Mouse (Mus musculus) natural killer cell, adult 2 months (primary cell): Measurements from ENCODE around the gene Lrrc52.

ENCODE experiments used
- DNase-seq, 2 experiments: peaks; one replicate each; pipeline ENCODE4 v3.0.0; 2022; ENCODE audit warnings: low spot score in 2 of 2

The Lrrc52 gene

DNA sequence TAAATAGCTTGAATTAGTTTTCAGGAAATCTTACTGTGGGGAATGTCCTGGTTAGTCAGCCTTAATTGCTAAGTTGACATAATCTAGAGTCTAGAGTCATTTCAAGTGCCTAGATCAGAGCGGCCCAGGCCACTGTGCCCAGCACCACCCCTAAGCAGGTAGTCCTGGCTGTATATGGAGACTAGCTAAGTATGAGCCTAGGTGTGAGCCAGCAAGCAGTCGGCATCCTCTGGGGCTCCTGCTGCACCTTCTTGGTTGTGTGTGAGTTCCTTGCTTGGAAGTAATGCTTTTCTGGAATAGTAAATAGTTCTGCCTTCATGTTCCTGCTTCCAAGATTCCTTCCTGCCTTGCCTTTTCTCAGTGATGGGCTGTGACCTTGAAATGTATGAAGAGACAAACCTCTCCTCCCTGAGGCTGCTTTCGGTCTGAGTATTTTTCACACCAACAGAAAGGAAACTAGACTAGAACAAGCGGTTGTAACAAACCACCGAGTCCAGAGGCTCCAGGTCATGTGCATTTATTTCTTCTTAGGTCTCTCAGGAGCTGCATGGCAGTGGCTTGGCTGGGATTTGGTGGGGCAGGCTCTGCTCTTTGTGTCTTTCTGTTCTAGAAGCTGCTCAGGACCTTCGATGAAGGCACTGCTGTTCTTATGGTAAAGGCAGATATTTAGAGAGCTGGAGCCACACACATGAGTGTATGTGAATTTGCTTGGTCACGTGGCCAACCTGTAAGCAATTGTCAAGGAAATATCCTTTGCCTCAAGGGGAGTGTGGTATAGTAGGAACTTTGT lies 30.2 kb downstream of the Lrrc52 start:
- DNase-seq = no peak

DNA sequence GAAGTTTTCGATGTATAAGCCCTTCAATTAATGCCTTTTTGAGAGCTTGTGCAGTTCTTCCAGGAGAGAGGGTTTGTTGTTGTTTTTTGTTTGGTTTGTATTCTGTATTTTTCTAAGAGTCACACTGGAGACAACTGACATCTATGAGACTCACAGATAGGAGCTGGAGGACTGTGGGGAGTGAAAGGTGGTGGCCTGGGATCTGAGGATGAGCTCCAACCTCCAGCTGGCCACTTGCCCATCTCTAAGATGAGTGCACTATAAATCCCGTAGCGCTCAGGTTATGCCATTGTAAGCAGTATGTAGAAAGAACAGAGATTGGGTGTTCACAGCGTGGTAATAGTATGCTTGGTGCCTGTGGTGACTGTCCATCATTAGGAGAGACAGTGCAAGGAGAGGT lies 31.6 kb downstream of the Lrrc52 start:
- DNase-seq = no peak

DNA sequence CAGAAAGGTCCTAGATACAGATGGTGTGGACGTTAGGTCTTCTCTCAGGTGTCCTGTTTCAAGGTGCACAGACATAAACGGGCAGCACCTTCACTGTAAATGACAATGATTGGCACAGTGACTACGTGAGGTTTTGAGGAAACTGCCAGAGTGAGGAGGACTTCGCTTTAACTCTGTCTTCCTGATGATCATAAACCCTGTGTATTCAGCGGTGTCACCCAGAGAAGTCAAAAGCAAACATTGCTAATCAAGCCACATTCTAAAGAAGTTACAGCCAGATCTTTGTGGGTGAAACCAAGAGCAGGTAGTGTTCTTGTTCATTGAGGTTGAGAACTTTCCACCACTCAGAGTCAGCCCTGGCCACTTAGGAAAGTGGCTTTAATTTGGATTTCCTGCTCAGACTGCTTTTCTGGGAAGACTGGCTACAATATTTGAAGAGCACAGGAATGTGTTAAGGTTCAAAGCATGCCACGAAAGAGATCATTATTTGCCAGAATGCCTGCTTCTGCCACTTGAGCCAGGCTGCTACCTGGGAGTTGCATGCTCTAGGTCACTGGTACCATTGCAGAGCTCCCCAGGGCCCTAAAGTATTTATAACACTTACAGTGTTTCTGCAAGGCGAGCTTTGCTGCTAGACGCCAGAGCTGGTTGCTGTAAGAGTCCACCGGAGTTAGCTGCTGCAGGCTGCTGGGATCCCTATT lies 35.5 kb downstream of the Lrrc52 start:
- no peak for DNase-seq

DNA sequence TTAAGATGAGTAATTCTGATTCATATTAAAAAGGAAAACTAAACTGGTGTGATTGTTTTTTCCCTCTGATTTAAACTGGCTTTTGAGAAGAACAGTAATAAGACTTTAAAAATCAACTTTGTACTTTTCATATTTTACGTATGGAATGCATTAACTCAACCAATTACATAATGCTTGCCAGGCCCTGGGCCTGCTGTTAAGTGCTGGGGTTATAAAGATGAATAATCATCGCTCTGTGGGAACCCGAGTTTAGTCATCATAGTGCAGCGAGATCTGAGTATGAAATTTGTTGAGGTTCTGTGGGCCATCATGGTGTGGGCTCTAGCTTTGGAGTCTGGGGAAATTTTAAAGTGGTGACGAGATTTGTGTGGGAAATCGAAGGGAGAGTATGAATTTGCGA lies 39.9 kb downstream of the Lrrc52 start:
- no peak for DNase-seq

DNA sequence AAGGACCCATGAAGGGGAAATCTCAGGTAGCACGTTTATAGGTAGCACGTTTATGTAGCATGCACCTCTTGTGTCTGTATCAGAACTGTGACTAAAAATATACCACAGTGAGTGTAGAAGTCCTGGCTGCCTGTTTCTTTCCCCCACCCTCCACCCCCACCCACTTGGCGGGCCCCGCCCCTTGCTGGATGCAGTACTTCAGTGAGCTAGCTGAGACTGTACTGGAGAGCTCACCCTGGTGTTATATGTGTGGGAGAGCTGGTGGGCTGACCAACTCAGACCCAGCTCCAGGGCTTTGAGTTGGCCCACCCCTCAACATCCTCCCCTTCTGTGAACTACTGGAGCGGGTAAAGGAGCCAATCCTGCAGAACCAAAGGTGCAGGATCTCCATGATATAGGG lies 41.0 kb downstream of the Lrrc52 start:
- DNase-seq = no peak

DNA sequence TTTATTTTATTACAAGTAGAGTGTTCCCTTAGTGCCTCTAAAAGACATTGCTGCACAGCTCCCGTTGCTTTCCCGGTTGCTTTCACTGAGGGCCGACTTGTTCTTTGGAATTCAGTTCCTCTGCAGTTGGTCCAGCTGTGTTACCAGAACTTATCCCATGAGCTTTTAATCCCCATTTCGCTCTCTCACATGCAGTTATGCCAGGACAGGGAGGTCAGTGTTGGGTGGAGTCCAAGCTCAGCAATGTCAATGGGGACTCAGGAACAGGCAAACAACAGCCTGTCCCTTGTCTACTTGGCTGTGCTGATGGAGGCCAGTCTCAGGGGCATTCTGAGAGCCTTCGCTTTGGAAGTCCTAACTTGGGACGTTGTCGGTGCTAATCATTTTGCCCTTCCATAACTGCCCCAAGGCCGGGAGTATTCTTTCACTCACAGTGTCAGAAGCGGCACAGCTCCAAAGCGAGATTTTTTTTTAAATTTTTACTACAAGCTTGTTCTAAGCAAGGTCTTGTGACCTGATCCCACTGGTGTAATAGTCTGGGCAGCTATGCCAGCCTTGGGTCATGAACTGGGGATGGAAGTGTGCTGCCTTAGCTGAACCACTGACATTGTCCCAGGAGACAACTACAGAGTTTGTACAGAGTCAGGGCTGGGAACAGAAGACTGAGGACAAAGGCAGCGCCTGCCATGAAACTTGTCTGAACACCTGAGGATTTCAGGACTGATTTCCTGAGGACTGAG lies 43.9 kb downstream of the Lrrc52 start:
- no peak for DNase-seq

DNA sequence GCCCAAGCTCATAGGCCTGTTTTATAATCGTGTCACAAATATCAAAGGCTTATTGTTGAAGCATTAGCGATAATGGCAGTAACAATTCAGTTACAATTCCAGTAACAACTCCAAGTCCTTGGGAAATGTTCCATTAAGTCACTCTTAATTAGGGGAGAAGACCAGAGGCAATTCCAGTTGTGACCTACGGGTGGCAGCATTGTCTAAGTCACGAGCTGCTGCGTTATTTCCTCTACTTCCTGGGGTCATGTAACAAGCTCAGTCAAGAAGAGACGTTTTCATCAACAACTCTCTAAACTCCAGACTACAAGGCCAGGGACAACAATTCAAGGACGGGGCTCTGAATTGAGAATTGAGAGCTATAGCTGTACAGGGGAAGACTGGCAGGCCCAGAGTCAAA lies 51.7 kb downstream of the Lrrc52 start:
- DNase-seq = peak; percentile 47 to 53

DNA sequence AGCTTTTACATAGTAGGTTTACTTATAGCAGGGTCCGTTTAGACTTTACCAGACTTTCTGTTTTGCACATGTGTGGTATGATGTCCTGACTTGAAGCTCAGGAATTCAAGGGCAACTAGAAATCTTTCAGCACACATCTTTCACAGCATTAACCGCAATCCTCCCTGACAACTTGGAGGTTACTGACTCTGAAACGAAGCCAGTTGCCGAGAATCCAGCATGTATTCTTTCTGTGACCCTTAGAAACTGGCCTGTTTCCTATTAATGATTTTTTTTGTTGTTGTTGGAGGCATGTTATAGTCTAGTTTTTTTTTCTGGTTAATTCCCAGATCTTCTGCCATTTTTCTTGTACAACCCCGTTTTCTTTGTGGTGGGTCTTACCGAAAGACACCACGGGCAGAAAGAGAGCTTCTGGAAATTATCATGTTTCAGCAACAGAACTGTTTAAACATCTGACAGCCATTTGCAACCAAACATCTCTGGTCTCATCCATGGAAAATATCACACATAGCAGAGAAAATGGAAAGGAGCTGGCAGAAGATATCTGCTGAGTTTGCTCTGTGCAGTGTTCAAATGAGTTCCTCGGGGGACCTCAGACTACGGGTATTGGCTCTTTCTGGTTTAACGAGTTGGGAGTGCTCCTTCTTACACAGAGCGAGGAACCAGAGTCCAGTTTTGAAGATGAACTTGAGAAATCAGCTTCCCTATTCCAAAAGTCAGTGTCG lies 54.4 kb downstream of the Lrrc52 start:
- no peak for DNase-seq

DNA sequence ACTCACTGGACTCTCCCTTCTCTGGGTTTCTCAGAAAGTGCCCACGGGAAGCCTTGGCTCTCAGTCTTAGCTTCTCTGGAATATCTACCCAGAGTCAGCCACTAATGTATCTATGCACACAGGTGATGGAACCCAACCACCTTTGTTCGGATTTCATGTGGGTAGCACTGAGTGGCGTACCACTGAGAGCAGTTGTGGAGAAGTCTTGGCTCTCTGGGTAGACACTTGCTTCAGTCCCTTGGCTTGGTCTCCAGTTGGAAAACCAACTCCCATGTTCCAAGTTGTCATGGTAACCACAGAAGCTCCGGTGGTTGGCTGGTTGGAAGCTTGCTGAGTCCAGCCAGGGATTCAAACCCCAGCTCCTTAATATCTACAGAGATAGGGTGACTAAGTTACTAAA lies 57.0 kb downstream of the Lrrc52 start:
- no peak for DNase-seq

DNA sequence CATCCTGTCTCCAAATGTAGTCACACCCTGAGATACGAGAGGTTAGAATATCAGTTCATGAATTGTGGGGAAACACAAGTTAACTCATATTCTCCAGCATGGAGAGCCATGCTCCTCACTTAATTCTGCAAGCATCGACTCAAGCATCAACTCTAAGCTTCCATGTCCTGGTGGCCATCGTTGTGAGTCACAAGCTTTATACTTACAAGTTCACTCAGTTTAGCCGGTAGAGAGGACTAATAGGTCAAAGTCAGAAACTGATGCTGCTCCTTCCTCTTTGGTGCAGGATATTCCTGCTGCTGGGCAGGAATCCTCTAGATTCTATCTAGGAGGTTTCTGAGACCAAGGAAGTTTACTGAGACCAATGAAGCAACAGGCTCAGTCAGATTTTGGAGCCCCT lies 61.3 kb downstream of the Lrrc52 start:
- no peak for DNase-seq
